Mouse (Mus musculus): ENCODE data around the gene Rps11.
"Not testable (repeated sequence)": the region's sequence is repeated elsewhere in the genome, so short reads cannot be mapped to it uniquely, and the experiment has no call there.

Gene Rps11

DNA sequence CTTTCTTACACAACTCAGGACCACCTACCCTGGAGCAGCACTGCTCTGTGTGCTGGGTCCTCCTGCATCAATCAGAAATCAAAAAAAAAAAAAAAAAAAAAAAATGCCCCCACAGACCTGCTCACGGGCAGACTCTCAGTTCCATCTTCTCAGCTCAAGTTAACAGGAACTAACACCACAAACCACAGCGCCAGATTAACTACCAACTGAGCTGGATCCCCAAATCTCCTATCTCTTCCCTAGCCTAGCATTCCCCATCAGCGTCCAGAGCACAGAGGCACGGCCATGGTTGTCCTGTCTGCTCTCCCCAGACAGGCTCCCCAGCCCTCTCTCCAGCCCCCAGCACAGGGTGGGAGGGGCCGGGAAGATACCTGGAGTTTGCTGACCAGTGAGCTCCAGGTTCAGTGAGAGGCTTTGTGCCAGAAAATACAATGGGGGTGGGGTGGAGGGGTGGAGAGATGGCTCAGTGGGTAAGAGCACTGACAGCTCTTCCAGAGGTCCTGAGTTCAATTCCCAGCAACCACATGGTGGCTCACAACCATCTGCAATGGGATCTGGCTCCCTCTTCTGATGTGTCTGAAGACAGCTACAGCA is 17.1 kb downstream of the Rps11 start:
- DNase-seq (ENCODE audit: low spot score) = no peak

- no peak for DNase-seq (ENCODE audit: low spot score)
Observed at GRCm38 (mm10) chr7:45106441-45106840, 17.8 kb downstream of the Rps11 start.

DNA sequence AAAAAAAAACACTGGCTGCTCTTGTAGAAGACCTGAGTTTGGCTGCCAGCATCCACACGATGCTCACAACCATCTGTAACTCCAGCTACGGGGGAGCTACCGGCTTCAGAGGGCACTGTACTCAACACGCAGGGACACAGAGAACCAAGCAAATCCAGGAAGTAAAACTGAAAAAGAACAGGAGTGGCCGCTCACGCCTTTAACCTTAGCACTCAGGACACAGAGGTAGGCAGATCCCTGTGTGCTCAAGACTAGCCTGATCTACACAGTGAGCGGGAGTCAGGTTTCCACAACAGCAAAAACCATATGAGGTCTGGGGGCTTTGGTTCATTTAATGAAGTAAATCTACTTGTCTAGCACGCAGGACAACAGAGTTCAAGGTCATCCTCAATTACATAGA is 18.7 kb downstream of the Rps11 start:
- no peak for DNase-seq (ENCODE audit: low spot score)

- DNase-seq (ENCODE audit: low spot score) = no peak
Observed at GRCm38 (mm10) chr7:45104941-45105340, 19.3 kb downstream of the Rps11 start.

- peak; percentile 89 for DNase-seq (ENCODE audit: low spot score)
Observed at GRCm38 (mm10) chr7:45103652-45104180, 20.5 kb downstream of the Rps11 start, which contains the start of gene Fcgrt. Gene Fcgrt, minus strand, starts transcription at chr7:45103851.

GRCm38 (mm10) chr7:45102940-45103585 is 21.2 kb downstream of the Rps11 start:
- DNase-seq (ENCODE audit: low spot score) = no peak

DNA sequence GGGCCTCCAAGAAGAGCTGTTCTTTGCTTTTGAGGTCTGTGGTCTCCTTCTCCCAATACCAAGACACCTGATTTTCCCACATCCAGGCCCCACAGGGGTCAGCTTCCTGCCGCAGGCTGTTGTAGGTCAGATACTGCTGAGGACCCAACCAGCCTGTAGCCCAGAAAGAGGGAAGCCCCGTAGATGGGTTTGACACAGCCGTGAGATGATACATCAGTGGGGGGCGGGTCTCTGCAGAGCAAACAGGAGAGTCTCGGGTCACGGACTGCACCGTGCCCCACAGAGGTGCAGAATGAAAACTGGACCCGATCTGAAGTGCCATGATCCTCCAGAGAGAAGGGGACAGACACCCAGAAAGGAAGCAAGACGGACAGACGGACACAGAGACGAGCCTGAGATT is 21.8 kb downstream of the Rps11 start:
- DNase-seq (ENCODE audit: low spot score) = no peak

GRCm38 (mm10) chr7:45100046-45100445 is 24.2 kb downstream of the Rps11 start:
- no peak for DNase-seq (ENCODE audit: low spot score)

DNA sequence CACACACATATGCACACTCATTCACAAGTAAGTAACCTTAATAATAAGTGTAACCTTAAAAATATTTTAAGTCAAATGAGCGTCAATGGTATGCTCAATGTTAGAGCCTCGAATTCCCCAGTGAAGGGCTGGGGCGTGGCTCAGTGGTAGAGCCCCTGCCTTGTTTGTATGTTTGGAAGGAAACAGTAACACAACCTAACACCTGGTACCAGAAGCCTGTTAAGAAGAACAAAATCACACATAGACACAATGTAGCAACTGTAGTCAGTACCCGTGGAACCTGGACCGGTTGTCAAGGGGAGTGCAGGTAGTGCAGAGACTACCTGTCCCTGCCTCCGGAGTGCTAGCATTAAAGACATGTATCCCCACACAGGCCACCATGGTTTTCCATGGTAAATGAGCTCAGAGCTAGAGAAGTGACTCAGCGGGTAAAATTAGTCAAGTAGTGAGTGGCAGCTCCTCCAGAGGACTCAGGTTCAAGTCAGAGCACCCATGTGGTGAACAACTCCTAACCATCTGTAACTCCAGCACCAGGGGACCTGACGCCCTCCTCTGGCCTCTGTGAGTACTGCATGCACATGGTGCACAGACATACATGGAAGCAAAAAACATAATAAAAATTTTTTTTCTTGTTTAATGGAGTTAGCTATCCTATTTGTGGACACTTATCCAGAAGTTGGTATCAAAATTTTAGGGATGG is 25.5 kb downstream of the Rps11 start:
- DNase-seq (ENCODE audit: low spot score) = no peak

DNA sequence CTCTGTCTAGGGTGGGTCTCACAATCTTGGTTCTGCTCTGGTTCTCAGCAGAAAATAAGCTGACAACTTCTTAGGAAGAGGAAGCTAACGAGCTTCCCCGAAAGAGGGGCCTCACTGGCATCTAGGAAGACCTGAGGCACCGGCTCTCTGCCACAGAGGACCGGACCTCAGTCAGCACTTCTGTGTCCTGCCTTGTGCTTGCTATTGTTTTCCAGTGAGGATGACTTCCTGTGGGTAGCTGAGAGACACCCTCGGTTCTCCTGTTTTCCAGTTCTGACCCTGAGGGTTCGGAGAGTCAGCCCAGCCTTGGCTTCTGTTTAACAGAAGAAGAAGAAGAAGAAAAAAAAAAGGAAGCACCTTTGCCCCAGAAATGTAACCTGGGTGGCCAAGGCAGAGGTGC is 26.8 kb downstream of the Rps11 start:
- DNase-seq (ENCODE audit: low spot score) = no peak

- DNase-seq (ENCODE audit: low spot score) = not testable (repeated sequence)
Observed at GRCm38 (mm10) chr7:45095965-45096364, 28.3 kb downstream of the Rps11 start.

GRCm38 (mm10) chr7:45095367-45095766 is 28.9 kb downstream of the Rps11 start:
- DNase-seq (ENCODE audit: low spot score) = no peak

DNA sequence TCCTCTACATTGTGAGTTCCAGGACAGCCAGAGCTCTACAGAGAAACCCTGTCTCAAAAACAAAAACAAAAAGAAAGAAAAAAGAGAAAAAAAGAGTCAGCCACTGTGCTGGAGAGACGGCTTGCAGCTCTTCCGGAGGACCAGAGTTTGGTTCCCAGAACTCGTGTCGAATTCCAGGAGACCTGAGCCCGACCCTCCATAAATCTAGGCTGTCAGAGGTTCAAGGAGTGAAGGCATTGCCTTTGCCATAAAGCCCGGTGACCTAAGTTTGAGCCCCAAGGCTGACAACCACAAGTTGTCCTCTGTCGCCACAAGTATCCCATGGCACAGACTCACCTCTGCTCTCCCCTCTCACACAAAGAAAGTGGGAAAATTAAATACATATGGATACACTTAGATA is 30.1 kb downstream of the Rps11 start:
- no peak for DNase-seq (ENCODE audit: low spot score)

DNA sequence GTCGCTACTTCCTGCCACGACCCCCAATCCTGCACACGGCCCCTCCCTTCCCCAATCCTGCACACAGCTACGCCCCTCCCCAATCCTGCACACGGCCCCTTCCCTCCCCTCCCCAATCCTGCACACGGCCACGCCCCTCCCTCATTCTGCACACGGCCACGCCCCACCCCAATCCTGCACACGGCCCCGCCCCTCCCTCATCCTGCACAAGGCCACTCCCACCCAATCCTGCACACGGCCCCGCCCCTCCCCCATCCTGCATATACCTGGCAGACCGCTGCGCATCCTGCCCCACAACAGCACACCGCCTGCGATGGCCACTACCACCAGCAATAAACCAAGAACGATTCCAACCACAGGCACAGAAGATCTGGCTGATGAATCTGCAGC is 30.7 kb downstream of the Rps11 start:
- DNase-seq (ENCODE audit: low spot score) = peak; percentile 50

DNA sequence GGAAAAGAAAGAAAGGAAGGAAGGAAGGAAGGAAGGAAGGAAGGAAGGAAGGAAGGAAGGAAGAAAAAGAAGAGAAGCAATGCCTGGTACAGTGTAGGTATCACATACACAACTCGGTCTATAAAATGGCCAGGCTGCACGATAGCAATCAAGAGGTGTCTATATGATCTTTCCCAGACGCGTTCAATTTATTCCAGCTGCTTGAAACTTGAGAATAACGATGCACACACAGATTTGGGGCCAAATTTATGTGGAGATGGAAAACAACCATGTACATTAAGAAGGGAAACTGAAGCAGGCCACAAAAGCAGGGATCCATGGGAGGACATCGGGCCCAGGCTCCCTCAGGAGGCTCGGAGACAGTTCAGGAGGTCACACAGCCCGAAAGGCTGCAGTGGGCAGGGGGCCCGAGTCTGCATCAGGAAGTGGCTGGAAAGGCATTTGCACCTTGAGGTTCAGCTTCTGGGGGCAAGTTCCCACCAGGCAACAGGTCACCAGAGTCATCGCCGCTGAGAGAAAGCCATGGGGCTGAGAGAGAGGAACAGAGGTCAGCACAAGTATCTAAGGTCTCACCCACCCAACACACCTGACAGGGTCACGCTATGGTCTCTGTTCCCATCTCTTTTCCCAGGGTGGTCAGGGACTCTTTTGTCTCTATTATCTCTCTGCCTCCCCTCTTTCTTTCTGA is 31.3 kb downstream of the Rps11 start:
- DNase-seq (ENCODE audit: low spot score) = no peak

- peak; percentile 96 for DNase-seq (ENCODE audit: low spot score)
Observed at GRCm38 (mm10) chr7:45092048-45092447, 32.2 kb downstream of the Rps11 start, which contains the start of gene Rcn3. Gene Rcn3, minus strand, starts transcription at chr7:45092221.

DNA sequence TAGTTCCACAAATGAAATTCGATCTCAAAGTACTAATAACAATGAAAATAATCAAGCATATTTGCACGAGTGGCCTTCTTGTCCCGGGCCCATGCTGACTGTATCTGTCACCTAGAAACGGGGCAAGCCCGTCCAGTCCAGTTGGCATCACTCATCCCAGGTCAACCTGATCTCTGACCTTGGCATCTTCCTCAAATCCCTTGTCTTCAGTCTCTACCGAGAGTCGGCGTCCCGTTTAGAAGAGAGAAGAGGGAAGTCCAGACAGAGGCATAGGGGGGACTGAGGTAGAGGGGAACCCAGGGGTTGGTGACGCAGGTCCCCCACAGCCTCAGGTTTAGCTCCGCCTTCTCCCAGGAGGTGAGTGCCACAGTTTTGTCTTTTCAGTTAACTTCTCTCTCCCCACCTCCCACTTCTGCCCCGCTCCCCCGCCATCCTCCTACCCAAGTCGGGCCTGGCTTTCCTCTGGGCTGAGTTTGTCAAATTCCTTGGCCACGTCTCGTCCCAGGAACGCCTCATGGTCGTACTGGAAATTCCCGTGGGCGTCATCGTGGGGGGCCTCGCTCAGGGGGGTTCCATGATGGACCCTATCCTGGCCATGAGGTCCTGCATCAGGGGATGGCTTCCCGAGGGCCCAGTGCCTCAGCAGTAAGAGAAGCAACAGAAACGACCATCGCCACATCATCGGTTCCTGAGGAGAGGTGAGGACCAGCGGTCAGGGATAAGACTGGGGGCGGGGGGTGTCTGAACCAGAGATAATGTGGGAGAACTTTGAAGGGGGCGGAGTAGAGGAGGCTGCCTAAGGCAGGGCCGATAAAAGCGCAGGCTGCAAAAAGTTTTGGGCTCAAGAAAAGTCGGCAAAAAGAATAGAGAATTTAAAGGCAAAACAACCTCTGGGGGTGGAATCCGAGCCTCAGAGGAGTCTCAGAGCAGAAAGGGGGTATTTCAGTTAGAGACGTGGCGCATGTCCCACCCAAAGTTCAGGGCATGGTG is 32.9 kb downstream of the Rps11 start:
- peak; percentile 54 for DNase-seq (ENCODE audit: low spot score)

GRCm38 (mm10) chr7:45090251-45090977 is 33.8 kb downstream of the Rps11 start:
- no peak for DNase-seq (ENCODE audit: low spot score)

- DNase-seq (ENCODE audit: low spot score) = no peak
Observed at GRCm38 (mm10) chr7:45088597-45088996, 35.6 kb downstream of the Rps11 start.

DNA sequence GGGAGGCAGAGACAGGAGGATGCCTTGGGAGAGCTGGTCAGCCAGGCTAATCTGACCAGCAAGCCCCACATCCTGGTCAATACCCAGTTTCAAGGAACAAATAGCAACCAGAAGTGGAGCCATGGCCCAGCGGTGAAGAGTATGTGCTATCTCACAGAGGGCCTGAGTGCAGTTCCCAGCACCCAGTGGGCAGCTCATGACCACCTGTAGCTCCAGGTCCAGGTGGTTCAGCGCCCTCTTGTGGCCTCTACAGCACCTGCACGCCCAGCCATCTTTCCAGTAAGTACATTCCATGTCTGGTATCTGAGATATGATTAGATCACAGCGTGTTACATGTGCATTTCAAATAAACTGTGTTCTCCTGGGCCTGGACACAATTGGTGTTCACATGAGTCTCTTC is 38.2 kb downstream of the Rps11 start:
- no peak for DNase-seq (ENCODE audit: low spot score)
